Mouse (Mus musculus): ENCODE measurements around the gene Fam107b. TPM values are rescaled to one million over a fixed set of nuclear protein-coding genes. Genes with fewer than 3 reads are reported as not detected.

Gene Fam107b
- polyA plus RNA-seq, 1 experiment from 2014 or later: 38.7 TPM

- no peak for DNase-seq (ENCODE audit: low spot score)
- H3K4me1 ChIP-seq (replicated peaks; ENCODE audit: control insufficient read depth, insufficient read depth, low read length): no peaks in the 10 kb centered on the region
- no peak for ATAC-seq (ENCODE audit: low FRiP score)
- H3K4me2 ChIP-seq (replicated peaks): no peak overlapping the region
- H3K4me3 ChIP-seq (replicated peaks; ENCODE audit: low read length): no peak overlapping the region
- H3K9ac ChIP-seq: no peak overlapping the region
- no peaks in the 10 kb centered on the region for H3K9me3 ChIP-seq (ENCODE audit: control insufficient read depth, low read length)
- 86% methylated on average over 3 of the region's 3 CpGs for WGBS
- H3K27me3 ChIP-seq (ENCODE audit: control insufficient read depth, insufficient read depth, low read length): no peaks in the 10 kb centered on the region
- H3K27ac ChIP-seq: no peak overlapping the region
- no peaks in the 10 kb centered on the region for H3K36me3 ChIP-seq (replicated peaks; ENCODE audit: control insufficient read depth, insufficient read depth)
Measured at GRCm38 (mm10) chr2:3656091-3656490, 85.8 kb downstream of the Fam107b start.

- Histone ChIP-seq H3K27me3 (ENCODE audit: control insufficient read depth, insufficient read depth, low read length) (no peaks in the 10 kb centered on the region), H3K4me3 (replicated peaks; ENCODE audit: low read length) (no peak overlapping the region), H3K4me2 (replicated peaks) (no peak overlapping the region), H3K9ac (no peak overlapping the region), H3K4me1 (replicated peaks; ENCODE audit: control insufficient read depth, insufficient read depth, low read length) (no peaks in the 10 kb centered on the region), H3K27ac (no peak overlapping the region), H3K36me3 (replicated peaks; ENCODE audit: control insufficient read depth, insufficient read depth) (no peaks in the 10 kb centered on the region), H3K9me3 (ENCODE audit: control insufficient read depth, low read length) (no peaks in the 10 kb centered on the region)
- WGBS: 95% methylated on average over 6 of the region's 6 CpGs
- ATAC-seq (ENCODE audit: low FRiP score) (no peak), DNase-seq (ENCODE audit: low spot score) (no peak)
Measured at GRCm38 (mm10) chr2:3656834-3657233, 86.5 kb downstream of the Fam107b start.

- WGBS: 80% methylated on average over 5 of the region's 5 CpGs
- Histone ChIP-seq H3K9ac (no peak overlapping the region), H3K36me3 (replicated peaks; ENCODE audit: control insufficient read depth, insufficient read depth) (no peaks in the 10 kb centered on the region), H3K27me3 (ENCODE audit: control insufficient read depth, insufficient read depth, low read length) (no peaks in the 10 kb centered on the region), H3K4me3 (replicated peaks; ENCODE audit: low read length) (no peak overlapping the region), H3K4me2 (replicated peaks) (no peak overlapping the region), H3K27ac (no peak overlapping the region), H3K9me3 (ENCODE audit: control insufficient read depth, low read length) (no peaks in the 10 kb centered on the region), H3K4me1 (replicated peaks; ENCODE audit: control insufficient read depth, insufficient read depth, low read length) (no peaks in the 10 kb centered on the region)
- DNase-seq (ENCODE audit: low spot score) (no peak), ATAC-seq (ENCODE audit: low FRiP score) (no peak)
Measured at GRCm38 (mm10) chr2:3657376-3657775, 87.1 kb downstream of the Fam107b start.

GRCm38 (mm10) chr2:3657811-3658730 is 87.8 kb downstream of the Fam107b start:
- Histone ChIP-seq H3K4me2 (replicated peaks) (no peak overlapping the region), H3K36me3 (replicated peaks; ENCODE audit: control insufficient read depth, insufficient read depth) (no peaks in the 10 kb centered on the region), H3K27ac (no peak overlapping the region), H3K4me1 (replicated peaks; ENCODE audit: control insufficient read depth, insufficient read depth, low read length) (no peaks in the 10 kb centered on the region), H3K9ac (no peak overlapping the region), H3K27me3 (ENCODE audit: control insufficient read depth, insufficient read depth, low read length) (no peaks in the 10 kb centered on the region), H3K9me3 (ENCODE audit: control insufficient read depth, low read length) (no peaks in the 10 kb centered on the region), H3K4me3 (replicated peaks; ENCODE audit: low read length) (no peak overlapping the region)
- no peak for ATAC-seq (ENCODE audit: low FRiP score)
- 69% methylated on average over 10 of the region's 11 CpGs for WGBS
- DNase-seq (ENCODE audit: low spot score): no peak

GRCm38 (mm10) chr2:3658900-3659299 is 88.6 kb downstream of the Fam107b start:
- WGBS: 39% methylated on average over 4 of the region's 4 CpGs
- H3K4me3 ChIP-seq (replicated peaks; ENCODE audit: low read length): no peak overlapping the region
- no peaks in the 10 kb centered on the region for H3K4me1 ChIP-seq (replicated peaks; ENCODE audit: control insufficient read depth, insufficient read depth, low read length)
- H3K4me2 ChIP-seq (replicated peaks): no peak overlapping the region
- DNase-seq (ENCODE audit: low spot score): no peak
- H3K9ac ChIP-seq: no peak overlapping the region
- no peak overlapping the region for H3K27ac ChIP-seq
- no peak for ATAC-seq (ENCODE audit: low FRiP score)
- H3K9me3 ChIP-seq (ENCODE audit: control insufficient read depth, low read length): no peaks in the 10 kb centered on the region
- no peaks in the 10 kb centered on the region for H3K36me3 ChIP-seq (replicated peaks; ENCODE audit: control insufficient read depth, insufficient read depth)
- no peaks in the 10 kb centered on the region for H3K27me3 ChIP-seq (ENCODE audit: control insufficient read depth, insufficient read depth, low read length)

- ATAC-seq (ENCODE audit: low FRiP score) (no peak), DNase-seq (ENCODE audit: low spot score) (no peak)
- Histone ChIP-seq H3K27ac (no peak overlapping the region), H3K4me3 (replicated peaks; ENCODE audit: low read length) (no peak overlapping the region), H3K27me3 (ENCODE audit: control insufficient read depth, insufficient read depth, low read length) (no peaks in the 10 kb centered on the region), H3K36me3 (replicated peaks; ENCODE audit: control insufficient read depth, insufficient read depth) (no peaks in the 10 kb centered on the region), H3K9ac (no peak overlapping the region), H3K9me3 (ENCODE audit: control insufficient read depth, low read length) (no peaks in the 10 kb centered on the region), H3K4me1 (replicated peaks; ENCODE audit: control insufficient read depth, insufficient read depth, low read length) (no peaks in the 10 kb centered on the region), H3K4me2 (replicated peaks) (no peak overlapping the region)
- 61% methylated on average over 5 of the region's 5 CpGs for WGBS
Measured at GRCm38 (mm10) chr2:3659300-3659910, 89.1 kb downstream of the Fam107b start.

GRCm38 (mm10) chr2:3664086-3664485 is 93.8 kb downstream of the Fam107b start:
- WGBS: 76% methylated on average over 6 of the region's 6 CpGs

GRCm38 (mm10) chr2:3668682-3669081 is 98.4 kb downstream of the Fam107b start:
- no peaks in the 10 kb centered on the region for H3K9me3 ChIP-seq (ENCODE audit: control insufficient read depth, low read length)
- H3K36me3 ChIP-seq (replicated peaks; ENCODE audit: control insufficient read depth, insufficient read depth): no peaks in the 10 kb centered on the region
- ATAC-seq (ENCODE audit: low FRiP score): peak; percentile 51; the same call in 1 of the 2 replicates
- no peak overlapping the region for H3K4me2 ChIP-seq (replicated peaks)
- no peak overlapping the region for H3K27ac ChIP-seq
- H3K9ac ChIP-seq: no peak overlapping the region
- DNase-seq (ENCODE audit: low spot score): peak; percentile 33
- no peak overlapping the region for H3K4me3 ChIP-seq (replicated peaks; ENCODE audit: low read length)
- no peaks in the 10 kb centered on the region for H3K4me1 ChIP-seq (replicated peaks; ENCODE audit: control insufficient read depth, insufficient read depth, low read length)
- 75% methylated on average over 3 of the region's 3 CpGs for WGBS
- no peaks in the 10 kb centered on the region for H3K27me3 ChIP-seq (ENCODE audit: control insufficient read depth, insufficient read depth, low read length)

More at GRCm38 (mm10) chr2:3664086-3664485, 93.8 kb downstream of the Fam107b start:
- Histone ChIP-seq H3K9ac (no peak overlapping the region), H3K4me2 (replicated peaks) (no peak overlapping the region), H3K27me3 (ENCODE audit: control insufficient read depth, insufficient read depth, low read length) (no peaks in the 10 kb centered on the region), H3K4me1 (replicated peaks; ENCODE audit: control insufficient read depth, insufficient read depth, low read length) (no peaks in the 10 kb centered on the region), H3K4me3 (replicated peaks; ENCODE audit: low read length) (no peak overlapping the region), H3K36me3 (replicated peaks; ENCODE audit: control insufficient read depth, insufficient read depth) (no peaks in the 10 kb centered on the region), H3K9me3 (ENCODE audit: control insufficient read depth, low read length) (no peaks in the 10 kb centered on the region), H3K27ac (no peak overlapping the region)
- no peak for DNase-seq (ENCODE audit: low spot score)
- ATAC-seq (ENCODE audit: low FRiP score): no peak

- Histone ChIP-seq H3K27me3 (ENCODE audit: control insufficient read depth, insufficient read depth, low read length) (no peaks in the 10 kb centered on the region), H3K9ac (no peak overlapping the region), H3K9me3 (ENCODE audit: control insufficient read depth, low read length) (no peaks in the 10 kb centered on the region), H3K36me3 (replicated peaks; ENCODE audit: control insufficient read depth, insufficient read depth) (no peaks in the 10 kb centered on the region), H3K4me2 (replicated peaks) (no peak overlapping the region), H3K4me1 (replicated peaks; ENCODE audit: control insufficient read depth, insufficient read depth, low read length) (no peaks in the 10 kb centered on the region), H3K4me3 (replicated peaks; ENCODE audit: low read length) (no peak overlapping the region), H3K27ac (no peak overlapping the region)
- no peak for DNase-seq (ENCODE audit: low spot score)
- 60% methylated on average over 2 of the region's 2 CpGs for WGBS
- no peak for ATAC-seq (ENCODE audit: low FRiP score)
Measured at GRCm38 (mm10) chr2:3669646-3670045, 99.4 kb downstream of the Fam107b start.

Data from hindbrain, embryonic 14.5 days (tissue).